Mouse (Mus musculus) embryonic fibroblast, embryonic 13.5 days (primary cell): ENCODE results near the gene Cog4.

Experiments used
- CTCF ChIP-seq: IDR thresholded peaks from 2 replicates; pipeline ENCODE4 v1.5.1; 2011; ENCODE audit warnings: mild to moderate bottlenecking, control low read depth, low read length, moderate library complexity, borderline replicate concordance; ENCODE audit not compliant: insufficient read depth
- POLR2A ChIP-seq: IDR thresholded peaks from 2 replicates; pipeline ENCODE4 v1.6.1; 2011; ENCODE audit warnings: low read depth, mild to moderate bottlenecking, control low read depth, low read length, moderate library complexity

- no peak for TF ChIP-seq POLR2A
- no peak for TF ChIP-seq CTCF
Measured at GRCm38 (mm10) chr8:110851186-110851585, 4.8 kb downstream of the Cog4 start.
